Mouse (Mus musculus) lung, adult 2 months (tissue): ENCODE measurements around the gene Cabp1. TPM values are rescaled to one million over a fixed set of nuclear protein-coding genes. Genes with fewer than 3 reads are reported as not detected.
"Not testable (repeated sequence)": the region's sequence is repeated elsewhere in the genome, so short reads cannot be mapped to it uniquely, and the experiment has no call there.

Experiments
- DNase-seq: peaks from one replicate; pipeline ENCODE4 v3.0.0; 2022
- H3K4me1 ChIP-seq: fragments of 200-500 bp; 2 replicates; pipeline ENCODE4 v1.6.1; 2011; ENCODE audit warnings: low read length; ENCODE audit not compliant: control insufficient read depth, insufficient read depth
- H3K4me3 ChIP-seq: fragments of 200-500 bp; replicated peaks from 2 replicates; pipeline ENCODE3; 2011; ENCODE audit warnings: low read depth, mild to moderate bottlenecking, control low read depth, low read length; ENCODE audit errors: extremely low read depth
- CTCF ChIP-seq: fragments of 200-500 bp; IDR thresholded peaks from 2 replicates; pipeline ENCODE4 v1.5.1; 2011; ENCODE audit warnings: mild to moderate bottlenecking, low read length, control low read depth; ENCODE audit not compliant: insufficient read depth
- POLR2A ChIP-seq: fragments of 200-500 bp; IDR thresholded peaks from 2 replicates; pipeline ENCODE4 v1.6.1; 2011; ENCODE audit warnings: low read depth, mild to moderate bottlenecking, control low read depth, low read length, borderline replicate concordance; ENCODE audit errors: extremely low read depth
- WGBS: fragments of 180-500 bp; shearing (Covaris S2); methylation state at CpG from one replicate; pipeline ENCODE4 v1.1.7; 2018; 5-methylcytosine and 5-hydroxymethylcytosine counted together
- polyA plus RNA-seq: library from polyadenylated mRNA; depleted of rRNA; stranded (reverse); fragments of >200 nt; gene quantifications from 2 replicates; pipeline ENCODE4 v1.2.3, GENCODE M21; 2012

Cabp1 gene
- polyA plus RNA-seq, 1 experiment = 6.9 TPM

- TF ChIP-seq POLR2A (no peak), CTCF (no peak)
- 37% methylated on average over 13 of the region's 13 CpGs for WGBS
- peaks cover 25% of the 10 kb centered on the region for H3K4me1 ChIP-seq
- peak overlapping the region; percentile 19 for H3K4me3 ChIP-seq
- no peak for DNase-seq
Observed at GRCm38 (mm10) chr5:115155156-115155631, 39.0 kb downstream of the Cabp1 start.

- peaks cover 27% of the 10 kb centered on the region for H3K4me1 ChIP-seq
- WGBS = 25% methylated on average over 8 of the region's 8 CpGs
- H3K4me3 ChIP-seq = no peak overlapping the region
- DNase-seq = no peak
- TF ChIP-seq POLR2A = no peak
- no peak for TF ChIP-seq CTCF
Observed at GRCm38 (mm10) chr5:115152132-115152956, 41.8 kb downstream of the Cabp1 start.

- H3K4me3 ChIP-seq = no peak overlapping the region
- peaks cover 26% of the 10 kb centered on the region for H3K4me1 ChIP-seq
- no peak for DNase-seq
- 77% methylated on average over 13 of the region's 13 CpGs for WGBS
- TF ChIP-seq CTCF (no peak), POLR2A (no peak)
Observed at GRCm38 (mm10) chr5:115151457-115151856, 42.7 kb downstream of the Cabp1 start.

GRCm38 (mm10) chr5:115150991-115151390, 43.2 kb downstream of the Cabp1 start:
- 64% methylated on average over 5 of the region's 5 CpGs for WGBS
- Histone ChIP-seq H3K4me3 (no peak overlapping the region), H3K4me1 (peaks cover 24% of the 10 kb centered on the region)
- no peak for TF ChIP-seq CTCF
- no peak for TF ChIP-seq POLR2A
- DNase-seq = no peak

- no peak for TF ChIP-seq POLR2A
- no peak for TF ChIP-seq CTCF
- peaks cover 22% of the 10 kb centered on the region for H3K4me1 ChIP-seq
Observed at GRCm38 (mm10) chr5:115149675-115150459, 44.3 kb downstream of the Cabp1 start.

GRCm38 (mm10) chr5:115148872-115149271, 45.3 kb downstream of the Cabp1 start:
- no CpG with 5 or more reads among the region's 1 CpGs for WGBS
- not testable (repeated sequence) for DNase-seq, H3K4me3 ChIP-seq
- H3K4me1 ChIP-seq = peaks cover 18% of the 10 kb centered on the region

More at GRCm38 (mm10) chr5:115149675-115150459, 44.3 kb downstream of the Cabp1 start:
- no peak overlapping the region for H3K4me3 ChIP-seq
- 90% methylated on average over 14 of the region's 14 CpGs for WGBS
- DNase-seq = no peak

GRCm38 (mm10) chr5:115148378-115148777, 45.8 kb downstream of the Cabp1 start:
- TF ChIP-seq CTCF (no peak), POLR2A (no peak)
- WGBS = 93% methylated on average over 8 of the region's 8 CpGs
- no peak for DNase-seq
- Histone ChIP-seq H3K4me3 (no peak overlapping the region), H3K4me1 (peaks cover 14% of the 10 kb centered on the region)

GRCm38 (mm10) chr5:115147388-115147787, 46.8 kb downstream of the Cabp1 start:
- Histone ChIP-seq H3K4me3 (no peak overlapping the region), H3K4me1 (peaks cover 8% of the 10 kb centered on the region)
- DNase-seq = no peak
- TF ChIP-seq POLR2A (no peak), CTCF (no peak)
- WGBS = 69% methylated on average over 3 of the region's 3 CpGs

GRCm38 (mm10) chr5:115146747-115147130, 47.4 kb downstream of the Cabp1 start:
- TF ChIP-seq POLR2A = no peak
- TF ChIP-seq CTCF = no peak
- no peak for DNase-seq
- Histone ChIP-seq H3K4me1 (peaks cover 5% of the 10 kb centered on the region), H3K4me3 (no peak overlapping the region)
